Mouse (Mus musculus): ENCODE measurements around the gene Trio.

GRCm38 (mm10) chr15:27919540-27919939 lies 106.1 kb downstream of the Trio start:
- TF ChIP-seq CTCF (IDR thresholded peaks at IDR 0.05; ENCODE audit: control insufficient read depth, insufficient read depth, low read length) (peak; percentile 63), POLR2A (IDR thresholded peaks at IDR 0.05; ENCODE audit: borderline replicate concordance, control insufficient read depth, low read depth, low read length) (no peak)
